Mouse (Mus musculus): ENCODE measurements around the gene Tm2d1.
"Not testable (repeated sequence)": the region's sequence is repeated elsewhere in the genome, so short reads cannot be mapped to it uniquely, and the experiment has no call there.

Gene Tm2d1

DNA sequence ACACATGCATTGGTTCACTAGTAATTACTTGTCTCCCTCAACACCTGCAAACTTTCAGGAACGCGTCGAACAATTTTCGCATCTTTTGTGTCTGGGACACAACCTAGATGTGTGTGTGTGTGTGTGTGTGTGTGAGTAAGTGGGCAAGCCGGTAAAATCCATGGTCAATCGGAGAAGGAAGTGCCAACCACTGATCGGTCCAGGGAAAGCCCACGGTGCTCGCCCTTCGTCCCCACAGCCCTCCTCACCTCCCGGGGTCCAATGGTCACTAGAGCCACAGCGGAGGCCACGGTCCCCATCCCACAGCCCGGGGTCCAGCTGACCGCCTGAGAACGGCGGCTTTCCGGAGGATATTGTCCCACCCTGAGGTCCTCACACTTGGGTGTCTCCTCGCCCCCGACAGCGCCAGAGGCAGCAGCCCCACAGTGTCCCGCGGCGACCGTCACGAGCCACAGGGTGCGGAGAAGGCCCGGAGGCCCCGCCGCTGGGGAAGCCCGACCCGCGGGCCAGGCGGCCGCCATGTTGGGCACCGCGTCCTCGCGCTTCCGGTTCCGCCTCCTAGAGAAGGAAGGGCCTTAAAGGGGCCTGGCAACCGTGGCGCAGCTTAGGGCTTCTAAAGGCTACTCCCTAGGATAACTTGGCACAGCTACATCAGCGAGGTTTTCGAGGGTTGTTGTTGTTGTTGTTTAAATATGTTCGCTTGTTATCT lies at the start of gene Tm2d1:
Gene Tm2d1, minus strand, starts transcription at position 591 of the 709 bp plus-strand sequence.
- peak; percentile 83 for DNase-seq (ENCODE audit: low read depth)

DNA sequence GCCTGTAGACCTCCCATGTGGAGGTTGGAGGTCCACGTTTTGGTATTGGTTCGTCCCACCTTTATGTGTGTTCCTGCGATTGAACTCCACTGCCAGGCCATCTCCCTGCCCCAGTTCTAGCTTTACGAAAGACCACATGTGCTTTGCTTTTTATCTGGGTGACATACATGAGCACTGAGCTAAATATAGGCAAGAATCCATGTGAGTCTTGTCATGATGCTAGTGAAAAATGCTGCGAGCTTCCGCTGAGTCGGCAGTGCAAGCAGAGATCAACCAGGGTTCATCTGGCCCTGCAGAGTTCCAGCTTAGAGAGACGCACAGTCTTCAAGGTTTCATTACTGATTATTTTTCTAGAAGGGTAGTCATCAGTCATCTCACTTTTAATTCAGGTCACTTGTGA lies 45.3 kb upstream of the Tm2d1 start:
- DNase-seq (ENCODE audit: low read depth): no peak

DNA sequence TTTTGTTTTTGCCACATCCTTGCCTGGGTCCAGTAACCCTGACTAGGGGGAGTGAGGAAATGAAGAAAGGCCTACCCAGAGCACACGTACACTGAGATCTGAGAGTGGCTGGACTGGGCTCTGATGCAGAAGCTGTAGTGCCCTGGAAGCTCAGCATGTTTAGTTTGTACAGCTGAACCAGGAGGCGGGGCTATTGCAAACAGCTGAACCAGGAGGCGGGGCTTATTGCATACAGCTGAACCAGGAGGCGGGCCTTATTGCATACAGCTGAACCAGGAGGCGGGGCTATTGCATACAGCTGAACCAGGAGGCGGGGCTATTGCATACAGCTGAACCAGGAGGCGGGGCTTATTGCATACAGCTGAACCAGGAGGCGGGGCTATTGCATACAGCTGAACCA lies 32.0 kb upstream of the Tm2d1 start:
- not testable (repeated sequence) for DNase-seq (ENCODE audit: low read depth)

DNA sequence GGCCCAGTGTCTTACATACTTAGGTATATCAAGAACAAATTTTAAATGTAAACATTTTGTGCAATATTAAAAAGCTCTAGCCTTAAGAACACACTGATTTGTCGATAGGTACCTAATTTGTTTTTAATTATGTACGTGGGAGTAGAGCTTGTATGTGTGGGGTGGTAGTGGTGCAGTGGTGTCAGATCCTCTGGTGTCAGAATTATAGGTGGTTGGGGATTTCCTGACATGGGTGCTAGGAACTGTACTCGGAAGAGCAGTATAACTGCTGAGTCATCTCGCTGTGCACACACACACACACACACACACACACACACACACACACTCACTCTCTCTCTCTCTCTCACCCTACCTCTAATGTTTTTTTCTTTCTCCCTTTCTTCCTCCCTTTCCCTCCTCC lies 25.3 kb upstream of the Tm2d1 start:
- peak; percentile 9 for DNase-seq (ENCODE audit: low read depth)

DNA sequence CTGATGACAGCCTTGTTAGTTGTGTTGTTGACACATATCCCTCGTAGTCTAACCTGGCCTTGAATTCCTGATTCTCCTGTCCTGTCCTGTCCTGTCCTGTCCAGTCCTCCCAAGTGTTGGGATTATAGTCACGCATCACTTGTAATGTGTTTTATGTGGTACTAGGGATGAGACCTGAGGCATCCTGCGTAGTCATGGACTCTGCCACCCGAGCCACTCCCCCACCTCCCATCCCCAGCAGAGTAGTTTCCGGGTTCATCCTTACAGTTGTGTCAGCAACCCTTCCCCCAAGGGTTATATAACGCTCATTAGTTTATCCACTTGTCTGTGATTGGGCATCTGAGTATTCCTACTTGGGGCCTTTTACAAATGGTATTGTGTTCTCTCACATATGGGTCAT lies 21.3 kb upstream of the Tm2d1 start:
- DNase-seq (ENCODE audit: low read depth): no peak

DNA sequence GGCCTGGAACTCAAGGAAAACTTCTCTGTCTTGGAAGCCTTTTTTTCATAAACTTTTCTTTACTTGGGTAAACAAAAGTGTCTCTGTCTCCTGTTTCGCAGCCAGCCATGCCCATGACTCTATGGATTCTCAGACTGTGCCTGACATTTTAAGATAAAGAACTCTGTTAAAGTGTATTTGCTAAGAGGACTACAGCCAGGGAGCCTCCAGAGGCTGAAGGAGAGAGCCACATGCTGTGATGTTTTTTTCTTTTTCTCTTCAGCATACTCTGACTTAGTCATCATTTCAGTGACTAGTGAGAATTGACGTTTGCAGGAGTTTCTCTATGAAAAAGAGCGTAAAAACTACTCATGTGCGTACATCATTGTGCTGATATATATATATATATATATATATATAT lies 20.4 kb upstream of the Tm2d1 start:
- DNase-seq (ENCODE audit: low read depth): no peak

DNA sequence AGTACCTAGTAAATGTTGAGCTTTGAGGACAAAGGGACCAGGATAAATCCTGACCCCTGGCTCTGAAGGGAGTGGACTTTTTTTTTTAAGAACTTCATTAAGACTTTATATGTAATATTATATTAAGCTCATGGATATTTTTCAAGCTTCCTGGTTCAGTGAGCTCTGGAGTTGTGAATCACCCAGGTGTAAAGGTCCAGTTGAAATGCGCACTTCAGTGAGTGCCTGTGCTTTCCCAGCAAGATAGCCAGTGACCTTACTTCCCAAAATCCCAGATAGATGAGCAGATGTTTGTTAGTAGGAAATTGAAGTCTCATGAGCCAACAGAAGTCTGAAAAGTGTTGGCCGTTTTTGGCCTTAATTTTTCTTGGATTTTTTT lies 18.5 kb upstream of the Tm2d1 start:
- no peak for DNase-seq (ENCODE audit: low read depth)

DNA sequence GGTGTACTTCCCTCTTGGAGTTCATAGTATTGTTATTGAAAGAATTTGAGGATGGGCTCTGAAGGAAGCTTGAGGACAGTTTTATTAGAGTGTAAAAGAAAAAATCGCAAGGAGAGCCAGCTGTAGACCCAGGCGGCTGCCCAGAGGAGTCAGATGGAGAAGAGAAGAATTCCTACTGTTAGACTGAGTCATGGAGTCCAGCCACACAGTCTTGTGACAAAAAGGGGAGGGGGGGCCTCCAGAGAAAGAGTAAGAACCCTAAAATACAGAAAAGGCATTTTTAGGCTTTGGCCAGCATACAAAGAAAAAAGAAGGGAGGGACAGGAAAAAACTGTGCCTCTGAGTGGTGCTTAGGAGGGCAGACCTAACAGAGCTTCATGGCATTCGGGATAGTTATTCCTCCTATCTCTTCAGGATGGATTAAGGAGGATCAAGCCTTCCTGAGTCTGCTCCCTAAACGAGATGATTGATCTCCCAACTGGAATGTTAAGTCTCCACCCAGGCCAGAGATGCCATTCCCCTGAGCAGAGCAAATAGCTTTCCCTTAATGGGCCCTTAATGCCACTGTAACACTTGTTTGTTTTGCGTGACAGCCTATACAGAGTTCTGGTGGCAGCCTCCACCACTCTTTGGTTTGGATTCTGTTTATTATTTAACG lies 17.9 kb upstream of the Tm2d1 start:
- no peak for DNase-seq (ENCODE audit: low read depth)

DNA sequence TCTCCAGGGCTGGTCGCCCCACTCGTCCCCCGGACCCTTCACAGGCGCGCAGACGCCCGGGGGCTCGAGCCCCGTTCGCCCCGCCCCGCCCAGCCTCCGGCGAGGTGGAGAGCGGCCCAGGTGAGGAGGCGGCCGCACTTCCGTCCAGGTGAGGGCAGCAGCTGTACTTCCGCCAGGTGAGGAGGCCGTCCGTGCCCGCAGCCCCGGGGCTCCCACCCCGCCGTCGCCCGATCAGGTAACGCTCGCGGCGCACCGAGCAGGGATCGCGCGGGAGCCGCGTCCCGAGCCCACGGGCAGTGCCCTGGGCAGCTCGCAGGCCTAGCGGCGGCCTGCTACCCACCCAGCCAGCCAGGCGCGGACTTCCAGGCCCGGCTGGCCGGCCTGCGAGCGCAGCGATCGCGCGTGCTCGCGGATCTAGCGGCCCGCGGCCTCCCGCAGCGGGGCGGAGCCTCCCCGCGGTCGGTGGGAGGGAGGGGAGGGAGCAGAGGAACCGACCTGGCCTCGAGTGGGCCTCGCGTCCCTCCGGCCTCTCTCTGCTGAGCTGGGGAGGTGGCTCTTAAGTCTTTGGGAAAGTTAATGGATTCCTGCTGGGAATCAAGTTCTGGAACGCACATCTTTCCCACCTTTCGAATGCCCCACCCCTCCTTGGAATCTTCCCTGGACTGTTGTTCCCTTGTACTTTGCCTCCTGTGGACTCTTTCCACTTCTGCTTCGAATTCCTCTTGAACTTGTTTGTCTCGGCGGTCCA lies 12.8 kb upstream of the Tm2d1 start, which contains the start of gene Patj:
Gene Patj, plus strand, starts transcription at position 96 of the 748 bp plus-strand sequence.
- no peak for DNase-seq (ENCODE audit: low read depth)

DNA sequence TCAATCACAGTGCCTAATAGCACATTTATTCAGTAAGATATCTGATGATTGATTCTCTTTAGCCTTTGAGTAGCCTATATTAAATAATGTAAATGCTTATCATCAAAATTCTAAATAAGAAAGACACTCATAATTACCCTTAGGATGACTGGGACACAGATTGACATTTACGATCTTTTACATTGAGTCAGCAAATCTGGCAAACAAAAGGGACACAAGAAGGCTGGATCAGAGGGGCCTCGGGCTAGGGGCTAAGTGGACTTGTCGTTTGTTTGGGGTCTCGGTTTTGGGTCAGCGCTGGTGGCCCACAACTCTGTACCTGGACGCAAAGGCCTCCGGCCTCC lies 12.2 kb upstream of the Tm2d1 start:
- DNase-seq (ENCODE audit: low read depth): no peak

DNA sequence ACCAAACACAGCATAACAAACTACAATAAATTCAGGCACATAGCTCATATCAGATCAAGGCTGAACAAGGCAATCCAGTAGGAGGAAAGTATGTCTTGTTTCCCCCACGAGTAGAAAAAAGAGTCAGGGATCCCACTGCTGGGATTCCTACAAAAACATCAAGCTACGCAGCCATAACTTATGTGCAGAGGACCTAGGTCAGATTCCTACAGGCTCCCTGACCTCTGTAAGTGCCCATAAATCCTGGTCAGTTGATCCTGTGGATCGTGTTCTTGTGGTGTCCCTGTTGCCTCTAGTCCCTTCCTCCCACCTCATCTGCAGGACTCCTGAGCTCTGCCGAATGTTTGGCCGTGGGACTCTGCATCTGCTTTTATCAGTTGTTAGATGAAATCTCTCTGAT lies 1.9 kb upstream of the Tm2d1 start:
- DNase-seq (ENCODE audit: low read depth): no peak

DNA sequence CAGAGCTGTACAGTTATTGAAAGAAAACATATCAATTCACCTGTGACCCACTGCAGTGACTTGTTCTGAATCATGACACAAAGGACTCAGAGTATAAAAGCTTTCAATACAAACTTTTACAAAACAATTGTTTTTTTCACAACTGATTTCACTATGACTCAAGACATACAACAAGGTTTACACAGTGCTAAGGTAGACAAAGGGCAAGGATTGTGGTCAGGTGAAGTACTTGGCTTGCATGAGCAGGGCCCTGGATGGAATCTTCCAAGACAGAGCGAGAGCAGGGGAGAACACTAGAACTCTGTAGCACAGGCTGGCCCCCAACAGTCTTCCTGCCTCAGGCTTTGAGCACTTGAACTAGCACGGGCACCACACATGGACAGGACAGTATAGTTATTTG lies 6.2 kb downstream of the Tm2d1 start:
- DNase-seq (ENCODE audit: low read depth): no peak

DNA sequence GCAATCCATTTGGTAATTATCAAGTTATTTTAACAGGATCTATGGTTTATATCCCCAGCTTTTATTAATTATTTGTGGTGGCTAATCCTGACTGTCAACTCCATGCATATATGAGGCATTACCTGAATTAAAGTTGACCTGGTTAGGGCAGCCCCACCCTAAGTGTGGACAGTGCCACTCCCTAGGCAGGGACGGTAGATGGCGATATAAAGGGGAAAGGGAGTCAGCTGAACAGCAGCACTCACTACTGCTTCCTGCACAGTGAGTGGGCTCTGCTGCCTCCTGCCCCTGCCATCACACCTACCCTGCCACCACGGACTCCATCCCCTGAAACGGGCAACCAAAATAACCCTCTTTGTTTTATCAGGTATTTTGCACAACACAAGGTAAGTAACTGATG lies 7.7 kb downstream of the Tm2d1 start:
- DNase-seq (ENCODE audit: low read depth): no peak

DNA sequence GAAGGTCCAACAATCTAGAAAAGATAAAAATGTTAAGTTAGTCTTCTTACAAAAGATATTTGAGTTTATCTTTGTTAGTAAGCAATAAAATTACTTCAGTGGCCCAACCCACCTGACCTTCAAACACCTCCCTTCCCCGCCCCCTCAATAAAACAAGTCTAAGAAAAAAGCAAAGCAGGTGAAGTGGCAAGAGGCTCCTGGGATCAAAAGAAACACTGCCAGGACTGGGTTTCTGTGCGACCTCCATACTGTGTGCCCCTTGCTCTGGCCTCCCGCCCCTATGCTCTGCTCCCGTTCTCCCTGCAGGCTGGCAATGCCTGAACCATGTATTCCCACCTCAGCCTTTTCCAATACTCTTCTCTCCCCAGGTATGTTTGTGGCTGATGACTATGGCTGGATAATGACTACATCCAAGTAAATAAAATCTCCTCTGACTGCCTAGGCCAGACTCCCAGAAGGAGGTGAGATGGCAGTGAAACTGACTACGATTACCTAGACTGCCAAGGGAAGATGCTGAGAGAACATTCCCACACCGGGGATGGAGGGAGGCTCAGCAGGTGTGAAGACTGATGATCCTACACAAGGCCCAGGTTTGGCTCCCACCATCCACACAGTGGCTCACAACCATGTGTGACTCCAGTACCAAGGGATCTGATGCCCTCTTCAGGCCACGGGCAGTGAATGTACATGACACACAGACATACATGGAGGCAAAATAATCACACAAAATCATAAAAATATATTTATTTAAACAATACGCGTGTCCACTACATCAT lies 24.9 kb downstream of the Tm2d1 start:
- no peak for DNase-seq (ENCODE audit: low read depth)

DNA sequence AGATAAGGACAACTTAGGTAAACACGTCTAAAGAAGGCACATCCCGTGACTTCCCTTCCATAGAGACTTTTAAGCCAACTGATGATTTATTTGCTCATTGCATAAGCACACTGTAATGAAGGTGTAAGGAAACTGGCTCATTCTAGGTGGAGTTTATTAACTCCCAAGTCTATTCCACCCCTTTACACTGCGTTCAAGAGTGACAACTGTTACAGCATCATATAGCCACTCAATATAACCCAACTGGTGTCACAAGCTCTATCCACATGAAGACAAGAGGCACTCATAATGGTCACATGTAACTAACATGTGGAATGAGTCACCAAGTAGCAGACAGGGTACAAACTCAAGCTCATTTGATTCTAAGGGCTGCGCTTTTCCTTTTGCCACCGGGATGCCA lies 34.5 kb downstream of the Tm2d1 start:
- no peak for DNase-seq (ENCODE audit: low read depth)

DNA sequence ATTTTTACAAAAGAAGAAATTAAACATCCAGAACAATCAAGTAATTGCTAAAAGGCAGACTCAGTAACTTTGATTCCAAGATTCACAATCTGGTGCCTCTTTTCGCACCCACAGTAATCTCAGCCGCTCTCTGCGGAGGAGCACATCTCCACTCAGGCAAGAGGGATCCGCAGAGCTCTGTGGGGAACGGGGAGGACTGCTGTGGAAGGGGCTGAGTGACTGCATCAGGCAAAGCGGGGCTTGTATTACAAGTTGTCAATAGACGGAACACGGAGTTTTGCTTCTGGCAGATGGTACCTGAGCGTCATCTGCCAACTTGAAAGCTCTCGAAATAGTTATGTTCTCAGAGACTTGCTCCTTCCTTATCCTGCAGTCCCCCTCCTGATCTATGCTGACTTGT lies 37.3 kb downstream of the Tm2d1 start:
- no peak for DNase-seq (ENCODE audit: low read depth)

DNA sequence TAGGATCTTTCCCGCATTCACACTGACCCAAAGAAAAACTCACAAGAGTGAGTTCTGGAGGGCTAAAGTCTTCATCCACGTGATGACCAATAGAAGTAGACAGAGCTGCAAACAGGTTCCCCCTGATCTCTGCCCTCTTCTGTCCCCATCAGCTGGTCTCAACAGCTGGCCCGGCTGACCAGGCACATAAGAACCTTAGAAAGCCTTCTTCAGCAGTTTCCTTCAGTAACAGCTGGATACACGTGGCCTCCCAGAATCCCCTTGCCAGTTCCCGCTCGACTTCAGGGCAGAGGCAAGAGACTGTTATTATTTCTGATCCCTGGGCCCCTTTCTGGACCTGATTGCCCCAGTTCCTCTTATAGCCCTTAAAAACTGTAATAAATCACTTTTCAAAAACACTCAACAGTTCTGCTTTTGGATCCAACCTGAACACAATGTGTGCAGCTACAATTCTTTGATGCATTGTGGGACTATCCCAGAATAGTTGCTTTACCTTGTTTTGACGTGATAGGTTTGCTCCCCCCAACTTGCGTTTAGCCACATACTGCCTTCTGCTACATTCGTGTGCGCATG lies 43.0 kb downstream of the Tm2d1 start:
- DNase-seq (ENCODE audit: low read depth): no peak

DNA sequence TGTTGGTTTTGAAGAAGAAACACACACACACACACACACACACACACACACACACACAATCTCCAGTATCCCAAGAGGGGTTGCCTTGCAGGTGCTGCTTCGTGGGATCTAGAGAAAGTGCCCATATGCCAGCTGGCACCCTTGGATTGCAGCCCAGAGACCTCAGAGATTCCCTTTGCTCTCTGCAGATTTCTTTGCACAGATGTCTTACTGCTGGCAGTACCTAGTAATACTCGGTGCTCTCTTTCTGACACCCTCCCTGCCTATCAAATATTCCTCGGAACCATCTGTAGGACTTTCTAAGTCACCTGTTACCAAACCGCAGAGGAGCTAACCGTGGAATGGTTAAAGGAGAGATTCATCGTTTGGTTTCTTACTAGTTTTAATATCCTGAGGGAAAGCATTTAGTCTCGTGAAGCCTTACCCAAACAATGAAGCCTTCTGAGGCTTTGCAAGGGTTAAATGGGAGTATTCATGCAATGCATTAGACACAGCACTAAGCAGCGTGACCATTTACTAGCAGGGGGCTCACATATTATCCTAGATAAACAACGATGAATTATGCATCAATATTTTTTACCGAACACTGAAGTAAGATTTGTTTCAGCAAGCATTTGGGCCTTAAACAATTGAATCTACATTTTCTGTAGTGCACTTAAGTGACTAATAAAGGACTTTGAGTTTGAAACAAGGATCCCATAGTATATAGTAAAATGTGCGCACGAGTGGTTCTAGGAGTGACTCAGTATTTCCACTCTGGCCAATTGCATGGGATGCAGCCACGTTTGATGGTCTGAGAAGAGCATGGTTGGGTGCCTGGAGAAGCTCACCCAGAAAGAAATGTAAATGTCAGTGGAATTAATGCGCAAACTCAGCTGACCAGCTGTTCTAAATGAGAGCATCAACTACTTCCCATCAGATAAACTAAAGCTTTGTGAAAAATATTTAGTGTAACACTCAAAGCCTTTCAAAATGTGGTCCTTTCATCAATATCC lies 44.2 kb downstream of the Tm2d1 start:
- DNase-seq (ENCODE audit: low read depth): no peak

DNA sequence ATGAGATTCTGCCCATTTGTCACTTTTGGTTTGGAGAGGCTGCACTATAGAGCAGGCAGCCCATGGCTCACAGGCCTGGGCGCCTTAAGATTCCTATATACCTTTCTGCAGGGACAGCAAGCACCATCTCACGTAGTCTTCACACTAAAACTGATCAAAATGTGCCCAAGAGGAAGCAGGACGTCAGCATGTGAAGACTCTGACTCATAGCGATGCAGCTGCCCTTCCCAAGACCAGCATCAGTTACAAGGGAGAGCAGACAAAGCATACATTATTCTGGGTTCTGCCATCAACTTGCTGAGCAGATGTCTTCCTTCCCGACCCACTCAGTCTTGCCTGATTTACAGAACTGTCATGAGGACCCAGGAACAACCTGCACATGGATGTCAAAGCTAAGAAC lies 45.9 kb downstream of the Tm2d1 start:
- no peak for DNase-seq (ENCODE audit: low read depth)

DNA sequence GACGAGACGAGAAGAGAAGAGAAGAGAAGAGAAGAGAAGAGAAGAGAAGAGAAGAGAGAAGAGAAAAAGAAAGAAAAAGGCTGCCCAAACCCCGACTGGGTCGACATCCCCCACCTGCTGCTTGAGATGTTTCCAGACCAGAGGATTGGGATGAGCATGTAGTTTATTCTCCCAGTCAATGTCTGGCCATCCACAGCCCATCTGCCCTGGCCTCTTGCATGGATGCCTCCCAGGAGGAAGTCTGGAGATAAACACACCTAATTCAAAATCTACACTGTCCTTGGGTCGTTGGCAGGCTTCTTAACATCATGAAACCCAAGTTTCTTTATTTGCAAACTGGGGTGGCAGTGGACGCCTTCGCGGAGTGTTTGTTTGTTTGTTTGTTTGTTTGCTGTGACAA lies 47.4 kb downstream of the Tm2d1 start:
- DNase-seq (ENCODE audit: low read depth): no peak

DNA sequence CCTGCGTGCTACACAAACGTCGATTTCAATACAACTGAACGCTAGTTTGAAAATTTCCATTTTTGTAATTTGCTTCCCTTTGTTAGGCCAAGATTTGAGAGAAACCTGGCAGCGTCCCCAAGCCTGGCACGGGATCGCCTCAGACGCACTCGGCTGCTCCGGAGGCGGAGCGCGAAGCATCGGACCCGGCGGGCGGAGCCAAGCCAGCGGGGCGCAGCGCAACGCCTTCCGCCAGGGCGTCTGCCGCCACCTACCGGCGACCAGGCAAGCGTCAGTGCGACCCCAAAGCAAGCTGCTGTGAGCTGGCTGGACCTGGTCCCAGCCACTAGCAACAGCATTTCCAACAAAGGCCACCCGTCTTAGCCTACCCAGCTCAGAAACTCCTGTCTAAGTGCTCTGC lies 60.9 kb downstream of the Tm2d1 start:
- DNase-seq (ENCODE audit: low read depth): peak; percentile 76

All from 416B (cell line).